Mouse (Mus musculus) 416B (cell line): Measurements from ENCODE around the gene Prpf6.

Experiments
- DNase-seq: peaks from one replicate; pipeline ENCODE4 v3.0.0; 2011; ENCODE audit warnings: low read depth

Gene Prpf6

DNA sequence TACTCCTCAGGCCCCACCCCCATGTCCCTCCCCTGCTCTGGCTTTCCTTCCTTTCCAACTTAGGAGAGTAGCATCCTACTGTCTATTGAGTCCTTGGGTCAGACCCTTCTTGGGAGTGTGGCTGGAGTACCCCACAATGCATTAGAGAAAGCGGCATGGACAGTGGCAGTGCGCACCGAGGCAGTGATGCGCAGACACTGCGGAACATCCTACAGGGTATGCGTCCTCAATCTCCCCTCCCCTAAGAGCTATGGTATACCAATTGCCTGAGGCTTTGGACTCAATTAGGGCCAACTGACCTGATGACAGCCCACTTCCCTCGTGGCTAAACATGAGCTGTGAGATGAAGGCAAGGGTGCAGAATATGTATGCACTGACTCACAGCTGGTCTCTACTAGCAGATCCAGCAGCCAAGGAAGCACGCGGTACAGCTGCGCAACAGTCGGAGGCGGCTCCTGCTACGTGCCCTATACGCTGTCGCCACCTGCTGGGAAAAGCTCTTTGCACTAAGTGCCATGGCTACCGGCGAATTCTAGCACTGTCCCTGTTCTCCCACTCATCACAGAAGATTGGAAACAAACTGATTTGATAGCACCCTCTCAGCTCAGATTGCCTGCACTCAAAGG is 67.4 kb downstream of the Prpf6 start:
- peak; percentile 91 for DNase-seq

DNA sequence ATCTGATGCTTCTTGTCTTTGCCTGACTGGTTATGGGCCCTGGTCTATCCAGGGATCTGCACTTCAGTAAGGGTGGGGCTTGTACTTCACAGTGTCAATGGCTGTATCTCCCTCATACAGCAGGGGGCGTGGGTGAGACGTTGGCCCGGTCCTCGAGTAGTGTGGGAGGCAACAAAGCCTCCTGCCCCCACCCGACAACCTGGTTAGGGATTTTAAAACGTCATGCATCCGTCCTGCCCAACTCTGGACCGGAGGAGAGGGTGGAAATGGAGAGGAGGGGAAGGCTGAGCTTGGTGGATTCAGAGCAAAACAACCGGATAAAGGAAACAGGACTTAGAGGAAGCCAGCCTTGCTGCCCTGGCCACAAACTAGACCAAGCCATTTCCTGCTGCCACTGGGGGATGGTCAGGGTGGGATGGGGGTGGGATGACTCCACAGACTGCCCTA is 68.0 kb downstream of the Prpf6 start:
- peak; percentile 95 for DNase-seq

DNA sequence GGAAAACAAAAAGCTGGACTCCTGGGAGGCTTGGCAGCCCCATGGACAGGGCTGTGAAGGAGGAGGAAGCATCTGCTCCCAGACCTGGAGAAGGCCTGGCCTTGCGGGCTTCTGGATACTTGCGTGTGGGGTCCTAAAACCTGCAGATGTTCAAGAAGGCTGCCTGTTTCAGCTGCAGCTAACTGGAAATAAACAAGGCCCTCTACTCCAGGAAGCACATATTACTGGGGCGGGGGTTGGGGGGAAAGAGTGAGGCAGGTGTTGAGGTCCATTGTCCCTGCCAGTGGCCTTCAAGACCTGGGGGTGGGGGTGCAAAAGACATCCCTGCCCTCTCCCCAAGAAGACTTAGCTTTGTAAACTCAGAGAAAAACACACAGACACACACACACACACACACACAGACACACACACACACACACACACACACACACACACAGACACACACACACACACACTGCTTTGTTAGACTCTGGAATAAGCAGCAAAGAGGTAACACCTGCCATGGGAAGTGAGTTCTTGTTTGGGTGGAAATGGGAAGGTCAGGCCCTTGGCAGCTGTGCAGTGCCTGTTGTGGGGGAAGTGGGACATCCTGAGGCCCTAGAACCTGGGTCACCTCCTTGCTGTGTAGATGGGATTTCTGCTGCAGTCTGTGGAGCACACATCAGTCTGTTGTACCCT is 71.1 kb downstream of the Prpf6 start:
- peak; percentile 32 for DNase-seq

DNA sequence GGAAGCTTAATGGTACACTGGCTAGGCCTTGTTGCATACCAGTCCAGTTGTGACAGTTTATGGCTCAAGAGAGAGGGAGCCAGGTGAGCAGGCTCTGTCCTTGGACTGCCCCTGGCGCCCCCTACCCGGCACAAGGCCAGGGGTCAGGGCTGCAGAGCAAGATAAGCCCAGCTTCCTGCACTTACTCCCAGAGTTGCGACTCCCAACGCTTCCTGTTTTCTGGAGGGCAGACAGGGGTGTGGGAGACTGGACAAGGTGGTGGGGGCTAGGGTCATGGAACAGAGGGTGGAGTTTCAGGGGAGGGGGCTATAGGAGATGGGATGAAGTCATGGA is 71.6 kb downstream of the Prpf6 start:
- no peak for DNase-seq

DNA sequence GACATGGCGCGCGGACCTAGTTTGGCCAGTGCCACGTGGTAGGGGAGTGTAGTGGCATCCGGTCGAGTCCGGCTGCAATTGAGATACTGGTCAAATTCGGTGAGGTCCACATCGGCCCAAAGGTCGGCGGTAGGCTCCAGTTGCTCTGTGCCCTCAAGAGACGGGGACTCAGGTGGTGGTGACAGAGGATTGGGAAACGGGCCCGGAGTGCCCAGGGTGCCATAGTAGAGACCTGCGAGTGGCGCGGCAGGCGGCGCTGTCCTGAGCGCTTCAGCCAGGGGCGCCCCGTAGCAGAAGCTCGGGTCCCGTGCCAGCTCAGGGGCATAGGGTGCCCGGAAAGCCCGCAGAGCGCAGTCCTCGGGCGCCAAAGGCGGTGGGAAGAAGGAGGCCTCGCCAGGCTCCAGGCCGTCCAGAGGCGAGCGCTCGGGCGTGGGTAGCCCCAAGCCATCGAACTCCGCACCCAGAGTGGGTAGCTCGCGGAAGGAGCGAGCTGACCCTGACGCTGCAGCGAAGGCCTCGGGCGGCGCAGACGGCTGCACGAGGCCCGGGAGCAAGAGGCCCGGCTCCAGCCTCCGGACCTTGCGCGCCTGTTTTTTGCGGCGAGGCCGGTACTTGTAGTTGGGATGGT is 78.7 kb downstream of the Prpf6 start:
- no peak for DNase-seq

DNA sequence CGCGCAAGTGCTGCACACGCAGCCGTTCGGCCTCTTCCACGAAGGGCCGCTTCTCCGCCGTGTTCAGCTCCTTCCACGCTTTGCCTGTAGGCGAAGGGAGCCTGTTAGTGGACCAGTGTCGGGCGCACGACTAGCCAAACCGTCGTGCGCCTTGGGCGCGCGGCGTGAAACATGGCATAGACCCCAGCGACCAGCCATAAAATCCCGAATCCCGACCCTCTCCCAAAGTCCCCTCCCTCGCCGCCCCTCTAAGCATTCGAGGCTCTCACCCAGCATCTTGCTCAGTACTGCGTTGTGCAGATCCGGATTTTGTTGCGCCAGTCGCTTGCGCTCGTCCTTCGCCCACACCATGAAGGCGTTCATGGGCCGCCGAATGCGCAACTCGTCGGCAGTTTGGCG is 79.2 kb downstream of the Prpf6 start:
- no peak for DNase-seq

DNA sequence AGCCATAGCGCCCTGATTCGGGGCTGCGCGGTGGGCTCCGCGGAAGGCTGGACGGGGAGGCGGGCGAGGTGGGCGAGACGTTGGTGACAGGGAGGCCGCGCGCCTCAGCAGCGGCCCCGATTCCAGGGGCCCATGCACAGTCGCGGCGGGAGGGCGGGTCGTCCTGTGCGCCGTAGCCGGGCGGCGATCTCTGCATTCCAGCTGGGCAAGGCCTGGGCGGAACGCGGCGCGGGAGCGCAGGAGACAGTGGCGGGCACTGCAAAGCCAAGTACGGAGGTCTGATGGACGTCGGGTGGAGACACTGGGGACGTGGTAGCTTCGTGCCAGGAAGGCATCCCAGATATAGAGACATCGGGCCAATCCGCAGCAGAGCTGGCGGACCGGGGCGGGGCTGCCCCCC is 79.7 kb downstream of the Prpf6 start, which contains the start of gene Sox18:
Sox18 (minus strand) TSS at position 315 of the 400 bp plus-strand sequence.
- no peak for DNase-seq

DNA sequence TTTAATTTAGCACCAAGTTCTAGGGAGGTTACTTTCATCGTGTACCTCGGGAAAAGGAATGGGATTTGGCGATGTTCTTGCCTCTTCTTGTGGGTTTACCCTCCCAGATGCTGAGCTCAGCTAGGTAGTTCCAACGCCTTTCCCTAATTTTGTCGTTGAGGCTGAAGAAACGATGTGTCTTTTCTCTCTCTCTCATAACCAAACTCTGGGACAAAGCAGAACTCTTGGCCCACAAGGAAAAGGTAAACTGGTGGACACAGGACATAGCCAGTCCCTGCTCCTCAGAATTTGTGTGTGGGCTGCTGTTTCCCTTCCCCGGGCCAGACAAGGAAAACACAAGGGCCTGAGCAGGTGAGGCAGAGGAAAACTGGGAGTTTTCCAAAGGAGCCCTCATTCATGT is 80.3 kb downstream of the Prpf6 start:
- DNase-seq, result no peak

DNA sequence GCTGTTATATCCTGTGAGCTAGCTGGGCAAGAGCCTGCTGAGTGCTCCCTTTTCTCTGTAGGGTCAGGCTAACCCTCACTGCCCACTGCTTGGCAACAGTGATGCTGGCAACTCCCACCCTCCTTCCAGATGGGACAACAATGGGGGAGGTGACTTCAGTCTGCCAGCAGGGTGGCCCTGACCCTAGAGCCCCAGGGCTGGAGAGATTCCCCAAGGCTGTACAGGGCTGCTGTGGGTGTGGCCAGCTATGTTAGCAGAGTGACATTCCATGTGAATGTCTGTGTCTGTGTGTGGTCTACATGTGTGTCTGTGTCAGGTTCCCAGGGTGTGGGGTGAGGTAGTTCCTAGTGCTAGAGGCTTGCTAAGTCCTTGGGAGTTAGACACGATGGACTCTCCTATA is 81.8 kb downstream of the Prpf6 start:
- DNase-seq, result no peak

DNA sequence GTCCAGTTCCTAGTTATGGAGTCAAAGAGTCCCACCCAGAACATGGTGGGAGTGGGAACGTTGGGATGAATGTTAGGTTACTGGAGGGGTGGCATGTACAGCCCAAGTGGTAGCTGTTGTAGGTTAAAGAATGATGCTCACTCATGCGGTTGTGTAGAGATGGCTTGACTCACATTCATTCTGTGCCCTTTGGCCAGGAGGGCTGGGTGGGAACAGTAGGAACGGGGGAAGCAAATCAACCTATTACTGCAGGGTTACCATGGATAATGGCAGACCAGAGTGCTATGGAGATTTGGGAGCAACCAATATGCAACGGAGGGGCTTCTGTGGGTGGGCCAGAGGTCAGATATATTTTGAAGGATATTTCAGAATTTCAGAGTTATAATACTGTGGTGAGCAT is 83.3 kb downstream of the Prpf6 start:
- no peak for DNase-seq

DNA sequence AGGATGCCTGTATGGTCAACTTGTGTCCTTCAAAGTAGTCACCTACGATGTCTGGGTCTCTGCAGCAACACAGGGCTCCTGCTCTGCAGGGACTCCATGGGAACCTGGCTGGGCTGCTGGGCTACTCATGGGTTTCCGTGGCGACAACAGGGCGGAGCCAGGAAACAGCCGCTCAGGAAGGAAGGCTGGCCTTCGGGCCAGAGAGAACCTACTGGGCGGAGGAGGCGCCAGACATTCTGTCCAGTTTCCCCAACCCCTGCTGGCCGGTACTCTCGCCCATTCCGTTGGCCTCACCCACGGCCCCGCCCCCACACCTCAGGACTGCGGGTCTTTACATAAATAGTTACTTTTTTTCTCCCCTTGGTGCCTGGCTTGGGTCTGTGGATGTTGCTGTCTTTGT is 83.8 kb downstream of the Prpf6 start:
- DNase-seq, result peak; percentile 88

DNA sequence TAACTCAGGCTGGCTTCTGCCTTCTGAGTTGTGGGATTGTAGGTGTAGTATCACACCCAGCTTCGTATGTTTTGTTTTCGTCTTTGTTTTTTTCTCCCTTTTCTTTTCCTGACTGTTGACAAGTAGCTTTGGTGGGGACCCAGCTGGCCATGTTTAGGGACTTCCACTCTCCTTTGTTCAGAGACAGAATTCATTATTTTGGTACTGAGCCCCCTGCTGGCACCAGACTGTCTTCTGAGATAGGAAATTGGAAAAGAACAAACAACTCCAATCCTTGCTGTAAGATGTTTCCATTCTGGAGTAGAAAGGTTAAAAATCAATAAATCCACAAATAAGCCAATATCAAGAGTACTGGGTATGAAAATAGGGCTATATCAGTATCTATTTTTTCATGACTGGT is 84.8 kb downstream of the Prpf6 start:
- DNase-seq, result peak; percentile 75

DNA sequence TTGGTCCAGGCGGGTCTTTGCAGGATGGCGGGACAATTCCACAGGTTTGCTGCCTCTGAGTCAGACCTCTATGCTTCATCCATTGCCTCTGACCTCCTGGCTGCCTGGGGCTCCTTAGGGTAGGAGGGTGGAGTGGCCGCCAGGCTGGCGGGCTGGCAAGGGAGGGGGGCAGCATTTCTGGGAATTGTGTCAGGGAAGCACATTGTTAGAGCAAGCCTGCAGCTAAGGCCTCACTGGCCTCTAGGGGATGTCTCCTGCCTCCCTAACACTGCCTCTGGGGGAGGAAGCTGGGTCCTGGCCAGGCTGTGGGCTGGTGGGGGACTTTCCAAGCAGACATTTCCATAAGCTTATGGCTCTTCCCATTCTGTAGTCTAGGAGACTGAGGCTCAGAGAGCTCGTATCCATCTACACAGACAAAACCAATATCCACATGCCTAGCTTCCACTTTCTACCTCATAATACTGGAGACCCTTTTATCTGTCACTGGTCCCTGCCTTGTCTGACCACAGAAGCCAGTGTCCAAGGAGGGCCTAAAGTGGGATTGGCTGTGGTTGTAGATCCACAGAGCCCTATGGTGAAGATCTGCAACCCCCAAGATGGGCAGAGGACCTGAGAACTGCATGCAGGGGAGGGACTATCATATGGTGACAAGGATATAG is 85.6 kb downstream of the Prpf6 start:
- no peak for DNase-seq

DNA sequence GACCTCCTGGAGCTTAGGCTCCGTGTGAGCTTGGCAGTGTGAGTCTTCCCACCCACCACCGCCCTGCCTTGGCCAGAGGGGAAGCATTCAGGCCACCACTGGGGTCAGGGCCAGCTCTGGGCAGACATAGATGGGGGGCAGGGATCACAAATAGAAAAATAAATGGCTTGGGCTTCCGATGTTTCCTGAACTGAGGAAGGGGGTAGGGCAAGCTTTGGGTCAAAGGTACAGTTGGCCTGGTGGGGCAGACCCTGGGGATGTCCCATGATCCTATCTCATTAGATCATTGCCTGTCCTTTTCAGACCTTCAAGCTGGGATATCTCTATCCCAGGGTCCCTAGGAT is 86.1 kb downstream of the Prpf6 start:
- DNase-seq, result no peak

DNA sequence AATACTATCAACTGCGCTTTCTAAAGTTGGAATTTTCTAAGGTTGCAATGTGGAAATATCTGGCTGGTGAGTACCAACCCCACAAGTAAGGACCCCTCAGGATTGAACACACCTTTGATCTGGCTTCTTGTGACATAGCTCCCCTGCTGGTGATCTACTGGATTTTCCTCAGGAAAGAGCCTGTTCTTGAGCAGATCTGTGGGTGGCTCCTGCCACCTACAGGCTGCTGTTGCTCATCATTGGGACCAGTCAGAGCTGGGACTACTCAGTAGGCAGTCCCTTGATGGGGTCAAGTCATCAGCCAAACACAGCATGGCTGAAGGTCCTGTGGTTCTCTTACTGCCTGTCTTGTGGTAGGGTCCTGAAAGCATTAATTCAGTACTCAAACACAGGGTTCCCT is 87.1 kb downstream of the Prpf6 start:
- peak; percentile 94 for DNase-seq

DNA sequence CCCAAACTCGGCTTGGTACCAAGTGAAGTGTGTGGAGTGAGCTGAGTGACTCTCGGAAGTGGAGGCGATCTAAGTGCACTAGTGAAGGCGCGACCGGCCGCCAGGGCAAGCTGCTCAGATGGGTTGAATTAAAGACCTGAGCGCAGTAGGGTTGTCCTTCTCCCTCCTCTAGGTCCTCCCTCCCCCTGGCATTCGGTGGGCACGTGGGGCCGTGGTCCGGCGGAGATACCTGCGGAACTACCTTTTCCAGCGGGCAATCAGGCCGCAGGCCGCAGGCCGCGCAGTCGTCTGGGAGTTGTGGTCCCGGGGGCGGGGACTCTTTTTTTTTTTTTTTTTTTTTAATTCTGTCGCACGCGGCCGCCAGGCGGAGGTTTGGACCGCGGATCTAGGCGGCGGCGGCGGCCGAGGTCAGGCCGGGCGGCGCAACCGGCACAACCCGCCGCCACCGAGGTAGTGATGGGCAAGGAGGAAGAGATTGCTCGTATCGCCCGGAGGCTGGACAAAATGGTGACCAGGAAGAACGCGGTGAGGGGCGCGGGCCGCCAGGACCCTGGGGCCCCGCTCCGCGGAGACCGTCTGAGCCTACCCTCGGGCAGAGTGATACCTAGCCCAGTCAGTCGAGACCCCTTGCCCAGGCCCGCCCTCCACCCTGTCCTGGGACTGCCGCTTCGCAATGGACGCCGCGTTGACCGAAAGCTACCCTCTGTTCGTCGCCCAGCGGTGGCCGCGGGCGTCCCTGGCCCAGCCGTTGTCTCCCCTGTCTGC is 88.5 kb downstream of the Prpf6 start, which contains the start of gene Tcea2:
Tcea2 (plus strand) TSS at position 360 of the 765 bp plus-strand sequence.
- peak; percentile 86 for DNase-seq

DNA sequence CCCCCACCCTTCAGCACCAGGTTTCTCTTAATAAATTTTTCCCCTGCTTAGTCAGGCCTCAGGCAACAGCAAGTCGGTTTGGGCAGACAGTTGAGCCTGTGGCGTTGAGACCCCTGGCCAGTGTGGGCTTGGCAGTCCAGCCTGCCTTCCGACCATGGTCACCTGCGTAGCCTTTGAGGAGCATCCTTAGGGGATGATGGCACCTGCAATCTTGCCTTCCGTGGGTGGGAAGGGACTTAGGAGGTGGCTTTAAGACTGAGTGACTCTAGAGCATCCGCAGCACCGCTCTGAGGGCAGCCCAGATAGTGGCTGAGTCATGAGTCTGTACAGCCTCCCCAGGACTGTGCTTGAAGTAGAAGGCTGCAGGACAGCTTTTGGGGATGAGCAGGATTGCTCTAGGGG is 89.0 kb downstream of the Prpf6 start:
- peak; percentile 65 for DNase-seq

DNA sequence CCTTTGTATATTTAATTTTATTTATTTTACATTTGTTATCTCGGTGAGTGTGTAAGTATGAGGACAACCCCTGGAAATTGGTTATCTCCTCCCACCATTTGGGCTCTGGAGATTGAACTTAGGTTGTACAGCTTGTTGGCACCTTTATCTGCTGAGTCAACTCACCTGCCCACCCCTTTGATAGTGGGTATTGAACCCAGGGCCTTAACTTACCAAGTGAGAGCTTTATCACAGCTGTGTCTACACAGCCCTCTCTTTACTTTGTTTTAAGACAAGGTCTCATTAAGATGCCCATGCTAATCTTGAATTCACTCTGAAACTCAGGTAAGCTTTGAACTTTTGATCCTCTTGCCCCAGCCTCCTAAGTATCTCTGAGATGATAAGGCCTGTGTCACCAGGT is 90.3 kb downstream of the Prpf6 start:
- DNase-seq, result no peak

DNA sequence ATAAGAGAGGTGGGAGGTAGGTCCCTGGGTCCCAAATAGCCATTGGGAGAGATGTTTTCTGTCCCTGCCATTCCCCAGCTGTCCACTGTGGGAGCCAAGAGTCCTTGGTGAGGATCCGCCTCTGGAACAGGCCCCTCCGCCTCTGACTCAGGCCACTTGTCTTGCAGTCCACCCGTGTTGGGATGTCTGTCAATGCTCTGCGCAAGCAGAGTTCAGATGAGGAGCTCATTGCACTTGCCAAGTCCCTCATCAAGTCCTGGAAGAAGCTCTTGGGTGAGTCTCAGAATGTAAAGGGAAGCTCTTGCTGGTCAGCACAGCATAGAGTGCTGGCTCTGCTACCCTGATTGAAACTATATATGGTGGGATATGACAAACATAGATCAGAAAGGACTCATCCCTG is 91.7 kb downstream of the Prpf6 start:
- DNase-seq, result no peak

DNA sequence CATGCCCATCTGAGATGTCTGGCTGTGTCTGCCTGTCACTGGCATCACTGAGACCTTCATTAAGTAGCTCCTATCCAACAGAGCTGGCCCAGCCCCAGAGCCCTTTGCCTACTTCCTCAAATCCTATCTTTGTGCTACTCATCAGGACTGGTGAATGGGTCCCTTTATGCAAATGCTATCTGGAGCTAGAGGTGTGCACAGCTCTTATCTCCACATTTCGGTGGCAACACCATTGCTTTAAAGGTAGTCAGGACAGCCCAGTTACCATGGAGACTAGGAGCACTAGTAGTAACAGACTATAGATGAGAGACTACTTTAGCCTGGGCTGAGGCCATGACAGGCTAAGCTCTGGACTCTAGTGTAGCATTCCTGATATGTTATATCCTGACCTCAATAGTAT is 93.0 kb downstream of the Prpf6 start:
- no peak for DNase-seq

DNA sequence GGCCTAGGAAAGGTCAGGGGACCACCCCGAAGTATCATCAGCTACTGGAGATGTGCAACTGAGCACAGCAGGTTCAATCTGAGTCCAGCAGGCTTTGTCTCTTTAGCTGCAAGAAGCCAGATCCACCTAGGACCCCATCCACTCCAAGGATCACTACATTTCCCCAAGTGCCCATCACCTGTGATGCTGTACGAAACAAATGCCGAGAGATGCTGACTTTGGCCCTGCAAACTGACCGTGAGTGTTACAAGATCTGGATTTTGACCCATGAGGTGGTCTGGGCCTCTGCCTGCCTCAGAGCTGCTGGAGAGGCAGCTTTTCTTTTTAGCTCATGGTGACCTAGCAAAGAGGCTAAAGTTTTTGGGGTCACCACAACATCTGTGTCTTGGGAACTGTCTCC is 94.0 kb downstream of the Prpf6 start:
- DNase-seq, result no peak

DNA sequence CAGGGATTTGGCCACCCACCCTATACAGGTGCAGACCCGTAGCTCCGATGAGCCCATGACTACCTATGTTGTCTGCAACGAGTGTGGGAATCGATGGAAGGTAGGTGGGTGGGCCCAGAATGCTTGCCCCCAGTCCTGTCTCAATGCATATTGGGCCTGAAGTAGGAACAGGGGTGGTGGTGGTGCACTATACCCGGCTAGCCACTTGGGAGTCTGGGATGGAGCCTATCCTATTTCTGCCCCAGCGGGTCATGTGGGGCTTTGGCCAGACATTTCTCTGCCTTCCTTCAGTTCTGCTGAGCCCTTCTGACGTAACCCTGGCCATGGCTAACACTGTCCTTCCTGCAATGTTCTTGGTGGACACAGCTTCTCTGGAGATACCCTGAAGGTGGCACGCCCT is 95.9 kb downstream of the Prpf6 start:
- no peak for DNase-seq
